Mouse (Mus musculus) kidney, adult 8-10 months (tissue): ENCODE results near the gene Serinc4.

ENCODE experiments used
- DNase-seq, 2 experiments: peaks; one replicate each; pipeline ENCODE4 v3.0.0; 2022

The Serinc4 gene

GRCm38 (mm10) chr2:121446506-121446905 is 10.1 kb downstream of the Serinc4 start:
- DNase-seq = no peak

- no peak for DNase-seq
Measured at GRCm38 (mm10) chr2:121445117-121445516, 11.5 kb downstream of the Serinc4 start.

- no peak for DNase-seq
Measured at GRCm38 (mm10) chr2:121444178-121444577, 12.4 kb downstream of the Serinc4 start, which contains the start of gene Ell3. TSS of gene Ell3 (minus strand) at chr2:121444278.

GRCm38 (mm10) chr2:121443068-121443349 is 13.6 kb downstream of the Serinc4 start:
- no peak for DNase-seq

GRCm38 (mm10) chr2:121442259-121443067 is 14.1 kb downstream of the Serinc4 start:
- peak; percentile 82 to 91 for DNase-seq

- no peak for DNase-seq
Measured at GRCm38 (mm10) chr2:121441800-121442199, 14.8 kb downstream of the Serinc4 start.

GRCm38 (mm10) chr2:121440834-121441605 is 15.6 kb downstream of the Serinc4 start:
- no peak for DNase-seq

- DNase-seq = peak; percentile 78 to 81
Measured at GRCm38 (mm10) chr2:121439746-121440145, 16.8 kb downstream of the Serinc4 start.

- DNase-seq = no peak
Measured at GRCm38 (mm10) chr2:121434854-121435253, 21.7 kb downstream of the Serinc4 start.

- DNase-seq = no peak
Measured at GRCm38 (mm10) chr2:121425890-121426289, 30.7 kb downstream of the Serinc4 start.

- DNase-seq = no peak
Measured at GRCm38 (mm10) chr2:121423166-121423565, 33.4 kb downstream of the Serinc4 start.

GRCm38 (mm10) chr2:121418476-121418875 is 38.1 kb downstream of the Serinc4 start:
- no peak for DNase-seq

- no peak for DNase-seq
Measured at GRCm38 (mm10) chr2:121416356-121416755, 40.2 kb downstream of the Serinc4 start.

- no peak for DNase-seq
Measured at GRCm38 (mm10) chr2:121415591-121415990, 41.0 kb downstream of the Serinc4 start.

GRCm38 (mm10) chr2:121415103-121415502 is 41.5 kb downstream of the Serinc4 start:
- no peak for DNase-seq

GRCm38 (mm10) chr2:121414139-121414685 is 42.4 kb downstream of the Serinc4 start:
- DNase-seq = peak; percentile 17 to 35

- peak; percentile 93 to 95 for DNase-seq
Measured at GRCm38 (mm10) chr2:121413387-121414042, 43.1 kb downstream of the Serinc4 start, which contains the start of the genes Pdia3 and Catsper2. TSS of gene Pdia3 (plus strand) at chr2:121413775. TSS of gene Catsper2 (minus strand) at chr2:121413792.

GRCm38 (mm10) chr2:121412843-121413386 is 43.7 kb downstream of the Serinc4 start:
- no peak for DNase-seq

GRCm38 (mm10) chr2:121408160-121408559 is 48.4 kb downstream of the Serinc4 start:
- DNase-seq = peak; percentile 33 to 59

GRCm38 (mm10) chr2:121403296-121403695 is 53.3 kb downstream of the Serinc4 start:
- no peak for DNase-seq

- peak; percentile 40 to 87 for DNase-seq
Measured at GRCm38 (mm10) chr2:121396624-121397023, 60.0 kb downstream of the Serinc4 start.
